Mouse (Mus musculus): ENCODE data around the gene Slc7a6.

Gene Slc7a6

GRCm38 (mm10) chr8:106138616-106139015, 30.0 kb upstream of the Slc7a6 start:
- in situ Hi-C loops (cut with MboI), result loop anchor here (25.0 kb wide), 1 partner anchor 524 kb away; no protein-coding TSS in a partner anchor

DNA sequence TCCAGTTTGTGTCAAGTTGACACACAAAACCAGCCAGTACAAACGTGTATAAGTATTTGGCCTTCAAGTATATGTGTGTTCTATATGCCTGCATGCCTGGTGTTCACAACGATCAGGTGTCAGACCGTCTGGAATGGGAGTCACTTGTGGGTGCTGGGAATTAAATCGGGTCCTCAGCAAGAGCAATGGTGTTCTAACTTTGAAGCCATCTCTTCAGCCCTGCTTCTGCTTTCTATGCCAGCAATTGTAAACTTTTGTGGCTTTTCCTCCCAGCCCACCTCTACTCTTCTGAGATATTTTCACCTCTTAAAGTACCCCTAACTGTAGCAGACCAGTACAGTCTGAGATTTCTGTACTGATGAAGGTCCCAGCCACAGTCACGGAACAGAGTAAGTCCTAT, 28.5 kb upstream of the Slc7a6 start:
- in situ Hi-C loops (cut with MboI), result loop anchor here (25.0 kb wide), 1 partner anchor 522 kb away; no protein-coding TSS in a partner anchor

DNA sequence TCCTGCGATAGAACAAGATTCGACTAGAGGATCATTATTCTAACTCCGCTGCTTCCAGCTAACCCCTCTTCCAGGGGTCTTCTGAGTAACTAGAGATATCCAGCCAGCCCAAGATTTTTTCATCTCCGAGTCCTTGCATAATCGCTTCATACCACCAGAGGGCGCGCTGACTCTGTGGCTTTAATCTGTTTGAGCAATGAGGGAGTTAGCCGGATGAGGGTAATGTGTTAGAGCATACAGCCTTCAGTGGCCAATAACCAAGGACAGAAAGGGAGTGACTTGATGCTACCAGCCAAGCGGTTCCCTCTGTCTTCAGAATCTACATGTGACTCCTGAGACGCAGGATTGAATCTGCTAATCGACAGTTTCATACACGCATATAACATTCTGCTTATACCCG, 27.9 kb upstream of the Slc7a6 start:
- in situ Hi-C loops (cut with MboI), result loop anchor here (25.0 kb wide), 1 partner anchor 522 kb away; no protein-coding TSS in a partner anchor

- in situ Hi-C loops (cut with MboI), result loop anchor here (25.0 kb wide), 1 partner anchor 517 kb away; no protein-coding TSS in a partner anchor
Measured at GRCm38 (mm10) chr8:106145331-106145730, 23.3 kb upstream of the Slc7a6 start.

- in situ Hi-C loops (cut with MboI), result loop anchor here (25.0 kb wide), 1 partner anchor 516 kb away; no protein-coding TSS in a partner anchor
Measured at GRCm38 (mm10) chr8:106146014-106146413, 22.6 kb upstream of the Slc7a6 start.

DNA sequence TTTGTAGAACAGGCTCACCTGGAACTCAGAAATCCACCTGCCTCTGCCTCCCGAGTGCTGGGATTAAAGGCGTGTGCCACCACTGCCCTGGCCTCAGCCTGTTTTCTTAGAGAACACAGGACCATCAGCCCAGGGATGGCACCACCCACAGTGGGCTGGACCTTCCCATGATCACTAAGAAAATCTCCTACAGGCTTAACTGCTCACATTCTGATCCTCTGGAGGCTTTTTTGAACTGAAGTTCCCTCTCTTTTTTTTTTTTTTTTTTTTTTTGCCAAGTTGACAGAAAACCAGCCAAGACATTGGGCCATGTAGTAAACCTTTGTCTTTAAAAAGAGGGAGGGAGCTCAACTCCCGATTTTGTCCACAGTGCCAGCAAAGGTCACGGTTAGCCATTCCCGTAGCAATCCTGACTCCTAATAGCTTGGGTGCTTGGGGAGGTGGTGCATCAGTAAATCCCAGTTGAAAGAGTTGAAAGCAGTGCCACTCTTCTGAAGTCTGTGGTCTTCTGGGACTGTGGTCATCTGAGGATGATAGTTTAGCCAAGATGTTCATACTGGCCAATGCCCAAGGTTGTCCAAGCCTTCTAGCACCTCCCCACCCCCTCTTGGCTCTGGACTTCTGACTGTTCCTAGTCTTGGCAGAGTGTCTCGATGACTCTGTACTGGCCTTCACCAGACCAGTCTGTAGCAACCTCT, 20.6 kb upstream of the Slc7a6 start:
- in situ Hi-C loops (cut with MboI), result loop anchor here (25.0 kb wide), 1 partner anchor 514 kb away; no protein-coding TSS in a partner anchor

DNA sequence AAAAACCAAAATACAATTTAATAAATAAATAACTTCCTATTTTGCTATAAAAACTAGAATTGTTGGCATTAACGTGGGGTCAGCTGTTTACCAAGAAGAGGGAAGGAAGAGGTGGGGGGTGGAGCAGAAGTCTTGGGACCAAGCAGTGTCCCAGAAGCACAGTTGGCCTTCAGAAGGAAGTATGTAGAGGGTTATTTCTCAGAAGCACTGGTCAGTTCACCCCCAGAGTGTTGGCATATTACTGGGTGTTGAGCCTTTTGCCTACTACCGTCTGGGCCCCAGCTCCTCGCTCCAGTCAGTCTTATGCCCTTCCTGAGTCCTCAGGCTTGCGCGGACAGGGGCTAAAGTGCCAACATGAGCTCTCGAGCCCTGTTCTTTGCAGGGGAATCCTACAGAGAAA, 19.6 kb upstream of the Slc7a6 start:
- in situ Hi-C loops (cut with MboI), result loop anchor here (25.0 kb wide), 1 partner anchor 513 kb away; no protein-coding TSS in a partner anchor

DNA sequence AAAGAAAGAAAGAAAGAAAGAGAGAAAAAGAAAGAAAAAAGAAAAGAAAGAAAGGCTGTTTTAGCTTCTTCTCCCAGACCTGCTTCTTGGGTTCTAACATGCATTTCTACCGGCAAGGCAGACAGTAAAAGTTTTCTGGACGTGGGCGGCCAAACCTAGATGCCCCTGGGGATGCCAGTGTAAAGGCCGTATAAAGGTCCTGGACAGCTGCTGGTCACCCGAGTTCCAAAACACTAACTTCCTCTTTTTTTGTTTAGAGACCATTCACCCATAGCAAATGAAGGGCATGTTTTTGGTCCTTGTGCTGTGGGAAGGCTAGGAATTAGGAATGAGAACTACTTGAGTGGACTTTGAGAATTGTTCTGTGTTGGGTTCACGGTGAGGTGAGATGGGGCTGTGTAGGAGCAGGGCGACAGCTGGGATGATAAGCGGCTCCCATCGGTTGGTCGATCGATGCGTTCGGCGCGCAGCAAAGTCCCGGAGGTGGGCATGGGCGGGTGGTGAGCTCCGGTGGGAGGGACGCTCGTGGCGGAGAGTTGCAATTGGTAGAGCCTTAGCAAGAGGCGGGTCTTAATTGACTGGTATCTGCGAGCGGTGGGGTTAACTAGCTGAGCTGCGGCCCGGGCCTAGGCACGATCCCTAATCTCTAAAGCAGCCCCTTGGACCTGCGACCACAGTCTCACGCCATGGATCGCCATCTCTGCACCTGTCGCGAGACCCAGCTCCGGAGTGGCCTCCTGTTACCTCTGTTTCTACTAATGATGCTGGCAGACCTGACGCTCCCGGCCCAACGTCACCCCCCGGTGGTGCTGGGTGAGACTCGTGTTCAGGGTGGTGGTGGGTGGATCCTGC, 18.6 kb upstream of the Slc7a6 start, which contains the start of gene Pla2g15:
TSS of gene Pla2g15 (plus strand) at position 599 of the 852 bp plus-strand sequence.
- in situ Hi-C loops (cut with MboI), result loop anchor here (25.0 kb wide), 1 partner anchor 512 kb away; no protein-coding TSS in a partner anchor

DNA sequence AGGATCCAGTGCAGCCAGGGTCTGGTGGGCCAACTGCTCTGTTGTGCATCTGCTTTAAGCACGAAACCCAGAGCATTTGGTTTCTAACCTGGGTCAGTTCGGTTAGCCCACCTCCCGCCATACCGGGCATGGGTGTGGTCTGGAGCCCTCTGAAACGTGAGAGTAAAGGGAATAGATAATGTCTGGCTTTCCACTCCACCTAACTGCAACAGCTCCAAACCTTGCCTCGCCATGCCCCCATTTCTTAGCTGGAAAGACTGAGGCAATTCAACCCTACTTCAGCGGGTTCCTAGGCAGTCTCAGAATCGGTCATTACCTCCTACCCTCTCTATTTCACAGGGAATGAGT, 18.0 kb upstream of the Slc7a6 start:
- in situ Hi-C loops (cut with MboI), result no loop called here

DNA sequence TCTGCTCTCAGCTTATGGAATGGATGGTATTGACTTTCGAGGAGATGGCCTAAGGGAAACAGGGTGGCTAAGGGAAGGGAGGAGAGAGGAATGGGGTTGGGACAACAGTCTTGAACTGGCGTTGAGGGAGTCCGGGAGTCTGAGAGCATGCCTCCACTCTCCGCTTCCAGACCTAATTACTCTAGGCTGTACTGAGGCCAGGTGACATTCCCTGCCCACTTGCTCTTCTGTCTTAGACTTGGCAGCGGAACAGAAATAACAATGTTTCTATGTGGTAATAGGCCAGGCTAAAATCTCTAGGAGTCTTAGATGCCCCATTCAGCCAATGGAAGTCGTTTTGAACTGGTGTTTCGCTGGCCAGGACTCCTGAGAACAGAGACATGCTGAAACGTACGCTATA, 17.6 kb upstream of the Slc7a6 start:
- in situ Hi-C loops (cut with MboI), result no loop called here

DNA sequence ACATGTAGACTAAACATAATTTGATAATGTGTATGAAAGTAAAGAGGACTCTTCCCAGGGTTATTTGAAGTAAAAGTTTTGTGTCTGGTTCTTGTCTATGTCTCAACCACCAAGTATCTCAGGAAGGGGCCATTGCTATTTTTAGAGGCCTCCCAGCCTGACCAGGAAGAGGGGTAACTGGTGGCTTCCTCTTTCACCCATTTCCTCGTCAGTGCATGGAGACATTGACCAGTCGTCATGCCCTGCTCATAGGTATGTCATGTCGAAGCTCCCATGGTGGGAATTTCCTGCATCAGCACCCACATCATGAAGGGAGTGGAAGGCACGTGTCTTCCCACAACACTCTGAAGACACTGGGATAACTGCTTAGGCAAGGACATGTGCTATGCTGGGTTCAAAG, 15.8 kb upstream of the Slc7a6 start:
- in situ Hi-C loops (cut with MboI), result no loop called here

DNA sequence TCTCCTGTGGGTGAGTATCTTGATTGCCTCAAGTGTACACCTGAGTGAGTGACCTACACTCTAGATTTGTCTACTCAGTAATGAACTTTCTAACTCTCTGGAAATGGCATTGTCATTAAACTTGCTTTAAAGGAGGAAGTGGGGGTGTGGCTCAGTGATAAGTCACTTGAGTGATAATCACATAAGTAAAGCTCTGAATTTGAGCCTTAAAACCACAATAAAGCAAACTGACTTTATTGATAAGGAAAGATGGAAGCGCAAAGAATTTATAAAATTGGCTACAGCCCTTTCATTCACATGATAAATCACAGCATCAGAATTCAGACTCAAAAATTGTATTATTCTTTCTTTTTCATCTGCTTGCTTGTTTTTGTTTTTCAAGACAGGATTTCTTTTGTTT, 11.2 kb upstream of the Slc7a6 start:
- in situ Hi-C loops (cut with MboI), result no loop called here

- in situ Hi-C loops (cut with MboI), result no loop called here
Measured at GRCm38 (mm10) chr8:106158381-106158780, 10.3 kb upstream of the Slc7a6 start.

DNA sequence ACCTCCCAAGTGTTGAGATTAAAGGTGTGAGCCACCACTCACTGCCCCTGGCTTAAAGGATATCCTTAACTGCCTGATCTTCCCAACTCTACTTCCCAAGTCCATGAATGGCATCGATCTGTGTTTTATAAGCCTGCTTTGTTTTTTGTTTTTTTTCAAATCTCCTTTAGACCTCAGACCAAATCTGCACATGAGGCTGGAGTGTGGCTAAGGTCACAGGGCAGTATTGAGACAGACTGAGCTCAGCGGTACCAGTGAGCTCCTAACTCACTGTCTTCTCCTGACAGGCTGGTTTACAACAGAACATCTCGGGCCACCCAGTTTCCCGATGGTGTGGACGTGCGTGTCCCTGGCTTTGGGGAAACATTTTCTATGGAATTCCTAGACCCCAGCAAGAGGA, 8.8 kb upstream of the Slc7a6 start:
- in situ Hi-C loops (cut with MboI), result no loop called here

DNA sequence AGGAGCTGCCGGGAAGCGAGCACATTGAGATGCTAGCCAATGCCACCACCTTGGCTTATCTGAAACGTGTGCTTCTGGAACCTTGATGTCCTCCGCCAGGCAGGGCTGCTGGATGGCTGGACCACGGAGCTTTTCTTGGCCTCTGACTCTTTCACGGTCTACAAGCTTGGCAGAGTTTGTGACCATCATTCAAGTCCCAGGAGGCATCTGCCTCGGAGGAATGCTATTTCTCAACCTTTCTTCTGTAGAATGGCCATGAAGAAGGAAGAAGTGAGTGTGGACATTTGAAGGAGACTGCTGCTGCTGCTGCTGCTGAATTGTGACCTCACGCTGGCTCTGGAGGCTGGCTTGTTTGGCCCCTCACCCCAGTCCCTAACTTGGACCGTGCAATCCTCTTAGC, 5.4 kb upstream of the Slc7a6 start:
- in situ Hi-C loops (cut with MboI), result no loop called here

GRCm38 (mm10) chr8:106165460-106165859, 3.2 kb upstream of the Slc7a6 start:
- in situ Hi-C loops (cut with MboI), result no loop called here

DNA sequence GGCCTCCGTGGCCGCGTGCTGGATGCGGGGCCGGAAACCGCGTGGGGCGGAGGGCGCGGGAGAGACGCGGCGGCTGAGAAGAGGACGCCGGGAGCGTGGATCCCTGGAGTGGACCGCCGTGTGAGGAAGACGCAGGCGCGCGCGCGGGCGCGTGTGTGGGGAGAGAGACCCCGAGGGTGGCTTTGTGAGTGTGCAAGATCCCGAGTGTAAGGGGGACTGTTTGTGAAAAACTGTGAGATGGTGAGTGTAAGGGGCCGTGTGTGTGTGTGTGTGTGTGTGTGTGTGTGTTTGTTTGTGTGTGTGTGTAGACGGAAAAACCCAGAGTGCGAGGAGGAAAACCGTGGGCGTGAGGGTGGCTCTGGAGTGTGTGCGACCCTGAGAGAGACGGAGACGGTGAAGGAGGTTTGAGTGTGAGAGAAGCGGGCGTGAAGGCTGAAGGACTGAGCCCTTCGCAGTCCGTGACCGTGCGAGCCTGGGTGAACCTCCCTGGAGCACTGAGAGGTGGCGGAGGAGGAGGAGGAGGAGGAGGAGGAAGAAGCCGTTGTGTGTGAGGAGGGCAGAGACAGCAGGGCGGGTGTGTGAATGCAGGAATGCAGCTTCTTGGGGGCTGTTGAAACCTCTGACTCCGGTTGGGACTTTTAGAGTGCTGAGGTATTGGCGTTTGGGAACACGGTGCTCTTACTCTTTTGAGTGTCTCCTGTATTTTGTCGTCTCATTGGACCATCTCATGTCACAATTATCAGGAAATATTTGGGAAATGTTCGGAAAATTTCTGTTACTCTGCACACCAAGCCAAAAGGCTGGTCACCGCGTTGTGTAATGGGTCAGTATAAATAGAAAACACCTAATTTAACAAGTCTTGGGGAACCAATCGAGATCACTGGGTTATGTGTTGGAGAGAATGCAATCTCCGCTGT, 618 bp downstream of the Slc7a6 start:
- in situ Hi-C loops (cut with MboI), result no loop called here

DNA sequence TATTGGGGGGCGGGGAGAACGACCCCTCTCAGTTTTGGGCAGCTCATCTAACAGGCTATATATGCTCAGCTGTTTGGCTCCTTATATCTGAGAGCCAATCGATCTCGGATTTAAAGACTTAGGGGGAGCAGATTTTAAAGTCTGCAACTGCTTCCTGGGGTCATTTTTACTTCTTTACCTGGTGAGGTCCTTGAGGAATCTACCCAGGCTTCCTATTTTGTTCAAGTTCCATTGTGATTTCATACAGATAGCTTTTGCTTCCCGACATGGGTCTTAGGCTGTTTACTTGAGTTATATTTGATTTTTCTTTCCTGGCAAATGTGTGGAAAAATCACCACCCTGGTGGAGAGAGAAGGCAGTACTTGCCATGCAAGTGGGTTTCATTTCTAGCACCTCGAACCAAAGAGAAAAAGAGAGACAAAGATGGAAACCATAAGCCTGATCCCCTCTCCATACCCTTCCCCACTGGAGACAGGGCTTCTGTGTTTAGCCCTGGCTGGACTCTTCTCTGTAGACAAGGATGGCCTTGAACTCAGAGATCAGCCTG, 1.4 kb downstream of the Slc7a6 start:
- in situ Hi-C loops (cut with MboI), result no loop called here

GRCm38 (mm10) chr8:106173566-106173965, 4.9 kb downstream of the Slc7a6 start:
- in situ Hi-C loops (cut with MboI), result no loop called here

GRCm38 (mm10) chr8:106176891-106177290, 8.2 kb downstream of the Slc7a6 start:
- in situ Hi-C loops (cut with MboI), result no loop called here

DNA sequence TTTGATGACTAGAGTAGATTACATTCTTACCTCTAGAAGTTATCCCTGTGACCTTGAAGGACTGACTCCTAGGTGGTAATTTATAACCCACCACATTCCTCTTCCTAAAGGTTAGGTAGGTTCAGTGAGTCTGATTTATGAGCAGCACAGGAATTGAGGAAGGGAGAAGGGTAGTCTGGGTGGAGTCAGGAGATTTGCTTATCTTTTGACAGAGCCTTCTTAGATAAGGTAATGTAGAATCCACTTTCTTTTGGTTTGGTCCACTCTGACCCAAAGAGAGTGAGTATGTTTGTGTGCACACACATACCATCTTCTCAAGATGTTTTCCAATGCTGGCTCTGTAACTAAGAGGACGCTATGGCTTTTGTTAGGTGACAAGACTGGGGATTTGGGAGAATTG, 8.9 kb downstream of the Slc7a6 start:
- in situ Hi-C loops (cut with MboI), result no loop called here
